Mouse (Mus musculus) midbrain, embryonic 11.5 days (tissue): ENCODE measurements around the gene Tpgs1. TPM values are rescaled to one million over a fixed set of nuclear protein-coding genes. Genes with fewer than 3 reads are reported as not detected.

Source experiments
- ATAC-seq: fragments of 200-750 bp; cut with Nextera tagmentation; 2 replicates; pipeline ENCODE4 v1.8.0; 2017; ENCODE audit warnings: moderate TSS enrichment, moderate library complexity; ENCODE audit not compliant: low FRiP score
- DNase-seq: peaks from one replicate; pipeline ENCODE4 v3.0.0; 2015; ENCODE audit warnings: low spot score; ENCODE audit errors: missing footprints
- H3K27ac ChIP-seq: fragments of 300-500 bp; sonication (generic); 2 replicates; pipeline ENCODE4 v1.5.1; 2014; ENCODE audit warnings: low read depth, low read length
- H3K27me3 ChIP-seq: fragments of 300-500 bp; sonication (generic); 2 replicates; pipeline ENCODE4 v1.6.1; 2014; ENCODE audit warnings: mild to moderate bottlenecking, low read length, moderate library complexity, mixed read lengths; ENCODE audit not compliant: control insufficient read depth, insufficient read depth
- H3K36me3 ChIP-seq: fragments of 300-500 bp; sonication (generic); 2 replicates; pipeline ENCODE4 v1.6.1; 2014; ENCODE audit warnings: mild to moderate bottlenecking, low read length, moderate library complexity, mixed read lengths; ENCODE audit not compliant: control insufficient read depth, insufficient read depth
- H3K4me1 ChIP-seq: fragments of 300-500 bp; sonication (generic); 2 replicates; pipeline ENCODE4 v1.6.1; 2014; ENCODE audit warnings: low read length; ENCODE audit not compliant: control insufficient read depth, insufficient read depth
- H3K4me2 ChIP-seq: fragments of 300-500 bp; sonication (generic); 2 replicates; pipeline ENCODE4 v1.6.1; 2014; ENCODE audit warnings: mild to moderate bottlenecking, moderate library complexity
- H3K4me3 ChIP-seq: fragments of 300-500 bp; sonication (generic); 2 replicates; pipeline ENCODE4 v1.5.1; 2014; ENCODE audit warnings: low read depth, low read length
- H3K9ac ChIP-seq: fragments of 300-500 bp; sonication (generic); 2 replicates; pipeline ENCODE4 v1.6.1; 2014; ENCODE audit warnings: low read length
- H3K9me3 ChIP-seq: fragments of 300-500 bp; sonication (generic); 2 replicates; pipeline ENCODE4 v1.6.1; 2016; ENCODE audit warnings: low read length; ENCODE audit not compliant: control insufficient read depth
- WGBS: fragments of 180-500 bp; shearing (Covaris S2); extraction: QIAGEN DNeasy Blood & Tissue Kit; methylation state at CpG from one replicate; pipeline ENCODE4 v1.1.7; 2014; 5-methylcytosine and 5-hydroxymethylcytosine counted together
- polyA plus RNA-seq: library from polyadenylated mRNA; unstranded; fragments of >200 nt; fragmentation: Nextera tagmentation; extraction: Ambion mirVana; gene quantifications from 2 replicates; pipeline ENCODE4 v1.2.1, GENCODE M21; 2014

The Tpgs1 gene
- polyA plus RNA-seq: 65.5 and 69.6 TPM in 2 replicates

GRCm38 (mm10) chr10:79668771-79669575 is at the start of gene Tpgs1:
Gene Tpgs1, plus strand, starts transcription at chr10:79669369.
- Histone ChIP-seq H3K27ac (peak within 1 kb of the TSS; percentile 96), H3K9me3 (no peaks in the 10 kb centered on the region), H3K4me1 (peaks cover 17% of the 10 kb centered on the region), H3K36me3 (no peaks in the 10 kb centered on the region), H3K4me3 (peak within 1 kb of the TSS; percentile 95), H3K27me3 (no peaks in the 10 kb centered on the region), H3K4me2 (peak within 1 kb of the TSS; percentile 79), H3K9ac (peak within 1 kb of the TSS; percentile 92)
- peak; percentile 100 for DNase-seq
- WGBS: under 1% methylated on average over 45 of the region's 45 CpGs
- peak; percentile 80 for ATAC-seq

GRCm38 (mm10) chr10:79623950-79624349 is 45.2 kb upstream of the Tpgs1 start:
- no peaks in the 10 kb centered on the region for H3K4me1 ChIP-seq
- 76% methylated on average over 12 of the region's 12 CpGs for WGBS
- H3K27ac ChIP-seq: no peak overlapping the region
- ATAC-seq (no peak), DNase-seq (no peak)
- no peak overlapping the region for H3K4me3 ChIP-seq
- no peaks in the 10 kb centered on the region for H3K9me3 ChIP-seq
- H3K4me2 ChIP-seq: no peak overlapping the region
- H3K36me3 ChIP-seq: 0 out of 2 replicates have a peak, but pooled peaks cover 3% of the 10 kb centered on the region
- H3K9ac ChIP-seq: no peak overlapping the region
- no peaks in the 10 kb centered on the region for H3K27me3 ChIP-seq

- DNase-seq: no peak
- no peak for ATAC-seq
- no peak overlapping the region for H3K27ac ChIP-seq
- H3K27me3 ChIP-seq: no peaks in the 10 kb centered on the region
- no peak overlapping the region for H3K9ac ChIP-seq
- H3K4me1 ChIP-seq: no peaks in the 10 kb centered on the region
- WGBS: 85% methylated on average over 9 of the region's 9 CpGs
- H3K4me2 ChIP-seq: no peak overlapping the region
- H3K9me3 ChIP-seq: no peaks in the 10 kb centered on the region
- no peak overlapping the region for H3K4me3 ChIP-seq
- H3K36me3 ChIP-seq: 0 out of 2 replicates have a peak, but pooled peaks cover 3% of the 10 kb centered on the region
These were observed 43.8 kb upstream of the Tpgs1 start for GRCm38 (mm10) chr10:79625398-79625797.

DNA sequence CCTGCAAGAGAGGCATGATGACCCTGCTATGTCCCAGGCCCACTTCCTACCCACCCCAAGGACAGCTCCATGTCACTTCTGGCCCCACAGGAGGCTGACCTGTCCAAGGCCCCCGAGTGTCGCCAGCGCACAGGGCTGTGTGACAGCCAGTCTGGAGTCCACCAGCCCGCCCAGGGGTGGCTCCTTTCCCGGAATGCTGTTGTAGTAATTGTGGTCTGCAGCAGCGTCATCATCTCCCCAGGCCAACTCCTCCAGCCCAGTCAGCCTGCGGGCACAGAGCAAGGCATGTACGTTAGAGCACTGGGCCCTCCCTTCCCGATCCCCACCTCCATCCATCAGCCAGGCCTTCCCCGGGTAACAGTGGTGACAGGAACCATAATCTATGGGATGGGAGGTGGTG is 43.0 kb upstream of the Tpgs1 start:
- WGBS: 90% methylated on average over 10 of the region's 10 CpGs
- Histone ChIP-seq H3K4me1 (no peaks in the 10 kb centered on the region), H3K9ac (no peak overlapping the region), H3K9me3 (no peaks in the 10 kb centered on the region), H3K4me2 (no peak overlapping the region), H3K27me3 (no peaks in the 10 kb centered on the region), H3K4me3 (no peak overlapping the region), H3K36me3 (0 out of 2 replicates have a peak, but pooled peaks cover under 1% of the 10 kb centered on the region), H3K27ac (no peak overlapping the region)
- DNase-seq (no peak), ATAC-seq (no peak)

GRCm38 (mm10) chr10:79628377-79628776 is 40.8 kb upstream of the Tpgs1 start:
- H3K4me3 ChIP-seq: no peak overlapping the region
- no peaks in the 10 kb centered on the region for H3K4me1 ChIP-seq
- no peak overlapping the region for H3K27ac ChIP-seq
- H3K4me2 ChIP-seq: no peak overlapping the region
- H3K36me3 ChIP-seq: no peaks in the 10 kb centered on the region
- H3K9ac ChIP-seq: no peak overlapping the region
- ATAC-seq (no peak), DNase-seq (no peak)
- no peaks in the 10 kb centered on the region for H3K27me3 ChIP-seq
- H3K9me3 ChIP-seq: no peaks in the 10 kb centered on the region
- 83% methylated on average over 5 of the region's 5 CpGs for WGBS

DNA sequence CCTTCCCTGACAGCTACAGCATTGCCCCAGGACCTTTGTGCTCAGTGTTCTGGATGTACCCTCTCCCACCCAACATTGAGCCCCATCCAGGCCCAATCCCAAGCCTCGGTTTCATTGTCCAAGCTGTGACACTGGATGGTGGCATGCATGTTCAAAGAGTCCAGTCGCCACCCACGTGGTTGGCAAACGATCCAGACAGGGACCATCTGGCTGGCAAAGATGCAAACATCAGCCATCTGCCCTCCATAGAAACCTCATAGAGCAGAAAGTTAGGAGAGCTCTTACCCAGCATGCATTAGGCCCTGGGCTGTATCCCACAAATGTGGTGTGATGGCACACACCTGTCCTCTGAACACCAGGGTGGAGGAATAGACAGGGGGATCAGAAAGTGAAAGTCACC is 37.7 kb upstream of the Tpgs1 start:
- 84% methylated on average over 4 of the region's 4 CpGs for WGBS
- Histone ChIP-seq H3K27me3 (no peaks in the 10 kb centered on the region; the same call in 1 of the 2 replicates), H3K27ac (no peak overlapping the region), H3K4me1 (no peaks in the 10 kb centered on the region), H3K9ac (no peak overlapping the region), H3K4me2 (no peak overlapping the region), H3K4me3 (no peak overlapping the region), H3K9me3 (no peaks in the 10 kb centered on the region), H3K36me3 (no peaks in the 10 kb centered on the region)
- DNase-seq: no peak
- ATAC-seq: no peak

DNA sequence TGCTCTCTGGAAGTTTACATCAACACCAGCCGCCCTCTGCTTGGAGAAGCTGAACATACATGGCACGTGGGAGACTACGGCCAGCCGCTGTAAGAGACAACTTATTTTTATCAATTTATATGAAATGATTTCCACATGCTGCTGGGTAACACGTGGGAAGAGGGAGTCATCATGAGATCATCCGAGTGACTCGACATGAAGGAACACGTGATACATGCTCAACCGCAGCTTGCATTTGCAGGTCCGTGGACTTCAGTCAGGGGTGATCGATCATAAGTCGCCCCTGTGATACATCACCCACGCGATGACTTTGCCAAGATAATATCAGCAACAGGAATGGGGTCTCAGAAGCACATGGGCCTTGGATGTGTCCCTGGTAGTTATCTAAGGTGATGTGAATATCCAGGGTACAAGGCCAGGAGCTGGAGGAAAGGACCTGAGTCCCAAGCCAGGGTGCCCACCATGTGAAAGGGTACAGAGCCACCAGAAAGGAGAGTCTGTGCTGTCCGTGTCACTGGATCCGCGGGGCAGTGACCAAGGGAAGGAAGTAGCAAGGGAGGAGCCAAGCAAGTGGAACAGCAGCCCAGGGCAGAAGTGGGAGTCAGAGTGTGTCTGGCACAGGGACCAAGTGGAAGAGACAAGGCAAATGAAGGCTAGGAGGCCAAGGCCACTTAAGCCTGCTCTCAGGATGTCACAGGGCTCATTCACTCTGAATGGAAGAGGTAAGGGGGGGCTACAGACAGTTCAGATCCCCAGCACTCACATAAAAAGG is 36.0 kb upstream of the Tpgs1 start:
- no peak overlapping the region for H3K4me3 ChIP-seq
- peaks cover 1% of the 10 kb centered on the region; the same call in 1 of the 2 replicates for H3K27me3 ChIP-seq
- H3K27ac ChIP-seq: no peak overlapping the region
- 88% methylated on average over 17 of the region's 17 CpGs for WGBS
- no peak overlapping the region for H3K9ac ChIP-seq
- H3K4me1 ChIP-seq: 0 out of 2 replicates have a peak, but pooled peaks cover 3% of the 10 kb centered on the region
- ATAC-seq (no peak), DNase-seq (no peak)
- H3K9me3 ChIP-seq: no peaks in the 10 kb centered on the region
- H3K4me2 ChIP-seq: no peak overlapping the region
- H3K36me3 ChIP-seq: no peaks in the 10 kb centered on the region

GRCm38 (mm10) chr10:79636287-79636686 is 32.9 kb upstream of the Tpgs1 start:
- WGBS: 79% methylated on average over 8 of the region's 8 CpGs
- ATAC-seq (no peak), DNase-seq (no peak)
- Histone ChIP-seq H3K4me3 (peak overlapping the region; percentile 74), H3K4me1 (peaks cover 8% of the 10 kb centered on the region; the same call in 1 of the 2 replicates), H3K36me3 (no peaks in the 10 kb centered on the region), H3K9ac (no peak overlapping the region), H3K27ac (no peak overlapping the region), H3K4me2 (peak overlapping the region; percentile 86), H3K9me3 (no peaks in the 10 kb centered on the region), H3K27me3 (peaks cover 15% of the 10 kb centered on the region)
